Mouse (Mus musculus): ENCODE results near the gene Cdc42ep1. TPM values are rescaled to one million over a fixed set of nuclear protein-coding genes. Genes with fewer than 3 reads are reported as not detected.
A peak's percentile ranks its signal among the peaks of the same experiment; 100 is the strongest.

The Cdc42ep1 gene
- polyA plus RNA-seq, 1 experiment from 2014 or later = 109 TPM

DNA sequence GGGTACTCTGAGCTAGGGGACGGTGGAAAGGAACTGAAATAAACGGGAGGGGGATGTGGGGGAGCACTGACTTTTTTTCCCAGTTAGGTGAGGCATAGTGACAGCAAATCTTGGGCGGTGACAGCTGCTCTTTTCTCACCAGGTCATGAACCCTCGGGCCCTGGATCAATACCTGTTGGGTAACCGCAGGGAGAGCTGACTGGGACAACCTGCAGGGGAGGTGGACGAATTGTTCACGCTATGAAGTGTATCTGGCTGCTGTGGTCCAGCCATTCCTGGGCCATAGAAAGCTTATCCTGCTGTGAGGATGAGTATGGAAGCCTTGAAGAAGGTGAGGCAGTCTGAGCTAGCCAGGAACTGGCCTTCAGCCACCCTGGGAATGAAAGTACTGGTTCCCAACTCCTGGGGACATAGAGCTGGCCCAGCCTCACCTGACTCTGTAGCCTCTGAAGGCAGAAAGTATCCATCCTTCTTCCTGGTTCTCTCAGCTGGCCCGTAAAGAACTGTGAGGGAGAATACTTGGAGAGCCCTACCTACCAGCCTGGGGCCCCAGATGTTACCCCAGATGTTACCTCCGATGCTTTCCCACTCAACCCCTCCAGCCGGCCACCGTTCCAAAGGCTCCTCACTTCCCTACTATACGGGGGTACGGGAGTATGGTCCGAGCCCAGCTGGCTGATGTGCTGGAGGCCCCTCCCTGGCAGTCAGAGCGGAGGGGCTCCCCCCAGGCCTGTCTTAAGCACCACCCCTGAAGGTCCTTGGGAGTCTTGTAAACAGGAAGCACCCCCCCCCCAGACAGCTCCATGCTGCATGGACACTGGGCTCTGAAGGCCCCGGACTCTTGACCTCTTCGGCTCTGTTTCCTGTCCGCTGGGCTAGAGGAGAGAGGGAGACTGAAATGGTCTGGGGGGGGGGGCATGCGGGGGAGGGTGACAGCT lies 10.4 kb upstream of the Cdc42ep1 start:
- Histone ChIP-seq H3K9me3 (no peaks in the 10 kb centered on the region), H3K27me3 (no peaks in the 10 kb centered on the region), H3K9ac (0 out of 2 replicates have a peak overlapping the region, but pooled peaks have one; percentile 18), H3K27ac (peak overlapping the region; percentile 93), H3K36me3 (no peaks in the 10 kb centered on the region), H3K4me1 (peaks cover 73% of the 10 kb centered on the region), H3K4me3 (peak overlapping the region; percentile 21), H3K4me2 (peak overlapping the region; percentile 46)
- ATAC-seq (ENCODE audit: borderline replicate concordance, extremely low read depth, low FRiP score, low TSS enrichment) = peak; percentile 72
- 30% methylated on average over 19 of the region's 19 CpGs for WGBS

- Histone ChIP-seq H3K9ac (peak overlapping the region; percentile 30; the same call in 1 of the 2 replicates), H3K27ac (peak overlapping the region; percentile 93), H3K4me1 (peaks cover 73% of the 10 kb centered on the region), H3K4me3 (no peak overlapping the region), H3K27me3 (no peaks in the 10 kb centered on the region), H3K36me3 (no peaks in the 10 kb centered on the region), H3K9me3 (no peaks in the 10 kb centered on the region), H3K4me2 (peak overlapping the region; percentile 46)
- peak; percentile 75 for ATAC-seq (ENCODE audit: borderline replicate concordance, extremely low read depth, low FRiP score, low TSS enrichment)
- 19% methylated on average over 14 of the region's 14 CpGs for WGBS
Measured at GRCm38 (mm10) chr15:78832701-78833123, 9.7 kb upstream of the Cdc42ep1 start.

DNA sequence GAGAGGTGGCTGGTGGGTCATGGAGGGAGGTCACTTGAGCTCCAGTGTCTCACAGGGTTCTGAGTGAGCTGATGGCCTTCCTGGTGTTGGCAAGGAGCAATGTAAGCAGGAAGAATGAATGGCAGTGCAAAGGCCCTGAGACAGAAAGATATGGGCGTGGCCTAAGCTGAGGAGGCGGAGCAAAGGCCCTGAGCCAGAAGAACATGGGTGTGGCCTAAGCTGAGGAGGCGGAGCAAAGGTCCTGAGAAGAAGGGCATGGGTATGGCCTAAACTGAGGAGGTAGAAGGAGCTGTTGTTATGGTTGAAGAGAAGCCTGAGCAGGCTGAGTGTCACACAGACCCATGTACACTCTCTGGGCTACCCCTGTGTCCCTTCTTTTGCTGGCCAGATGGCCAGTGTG lies 8.8 kb upstream of the Cdc42ep1 start:
- Histone ChIP-seq H3K4me3 (no peak overlapping the region), H3K36me3 (no peaks in the 10 kb centered on the region), H3K9me3 (no peaks in the 10 kb centered on the region), H3K9ac (no peak overlapping the region), H3K4me2 (no peak overlapping the region), H3K4me1 (peaks cover 64% of the 10 kb centered on the region), H3K27ac (peak overlapping the region; percentile 93), H3K27me3 (no peaks in the 10 kb centered on the region)
- 79% methylated on average over 3 of the region's 3 CpGs for WGBS
- ATAC-seq (ENCODE audit: borderline replicate concordance, extremely low read depth, low FRiP score, low TSS enrichment) = no peak

GRCm38 (mm10) chr15:78834233-78835005 lies 8.0 kb upstream of the Cdc42ep1 start:
- WGBS = 13% methylated on average over 10 of the region's 10 CpGs
- Histone ChIP-seq H3K4me3 (no peak overlapping the region), H3K4me2 (peak overlapping the region; percentile 10), H3K4me1 (peaks cover 70% of the 10 kb centered on the region), H3K27me3 (no peaks in the 10 kb centered on the region), H3K9ac (no peak overlapping the region; the same call in 1 of the 2 replicates), H3K27ac (peak overlapping the region; percentile 93), H3K36me3 (no peaks in the 10 kb centered on the region), H3K9me3 (no peaks in the 10 kb centered on the region)
- ATAC-seq (ENCODE audit: borderline replicate concordance, extremely low read depth, low FRiP score, low TSS enrichment) = peak; percentile 37; the same call in 1 of the 2 replicates

DNA sequence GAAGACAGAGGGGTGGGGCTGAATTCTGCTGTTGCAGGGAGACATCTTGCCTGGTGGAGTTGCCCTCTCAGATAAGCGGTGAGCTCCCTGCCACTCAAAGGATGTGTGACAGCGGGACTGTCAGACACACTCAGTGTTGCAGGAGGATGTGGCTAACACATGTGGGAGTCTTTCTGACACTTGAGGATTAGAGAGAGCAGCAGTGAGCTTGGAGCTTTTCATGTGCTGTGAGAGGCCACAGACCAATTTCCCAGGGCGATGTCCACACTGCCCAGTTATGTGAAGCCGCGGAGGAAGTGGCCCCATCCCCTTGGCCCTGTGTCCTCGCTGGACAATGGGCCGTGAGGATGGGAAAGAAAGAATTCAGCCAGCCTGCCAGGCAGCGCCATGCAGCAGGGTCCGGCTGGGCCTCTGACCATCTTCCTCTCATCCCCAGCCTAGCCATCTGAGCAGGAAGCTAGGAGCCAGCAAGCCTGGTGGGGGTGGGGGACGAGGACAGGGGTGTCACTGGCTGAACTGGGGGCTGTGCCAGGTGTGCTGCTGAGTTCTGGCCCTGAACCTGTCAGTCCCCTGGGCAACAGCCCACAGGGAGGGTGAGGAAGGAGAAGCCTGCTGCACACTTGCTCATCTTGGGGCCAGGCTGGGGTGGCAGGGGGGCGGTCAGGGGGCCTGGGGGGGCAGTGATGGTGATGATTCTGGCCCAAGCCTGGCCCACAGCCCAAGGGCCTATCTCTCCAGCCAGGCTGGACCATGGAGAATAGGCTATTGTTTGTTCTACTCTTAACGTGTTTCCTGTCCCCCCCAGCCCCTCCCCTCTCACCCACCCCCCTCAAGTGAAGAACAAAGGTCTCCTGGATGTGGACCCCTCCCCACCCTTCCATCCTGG lies 7.0 kb upstream of the Cdc42ep1 start:
- H3K27ac ChIP-seq = peak overlapping the region; percentile 93
- no peak overlapping the region for H3K4me3 ChIP-seq
- ATAC-seq (ENCODE audit: borderline replicate concordance, extremely low read depth, low FRiP score, low TSS enrichment) = peak; percentile 2; the same call in 1 of the 2 replicates
- no peaks in the 10 kb centered on the region for H3K9me3 ChIP-seq
- 14% methylated on average over 11 of the region's 12 CpGs for WGBS
- H3K9ac ChIP-seq = peak overlapping the region; percentile 16; the same call in 1 of the 2 replicates
- no peaks in the 10 kb centered on the region for H3K27me3 ChIP-seq
- peaks cover 80% of the 10 kb centered on the region for H3K4me1 ChIP-seq
- peak overlapping the region; percentile 19; the same call in 1 of the 2 replicates for H3K4me2 ChIP-seq
- H3K36me3 ChIP-seq = no peaks in the 10 kb centered on the region

- no peaks in the 10 kb centered on the region for H3K9me3 ChIP-seq
- no peak overlapping the region for H3K4me3 ChIP-seq
- H3K4me2 ChIP-seq = peak overlapping the region; percentile 19; the same call in 1 of the 2 replicates
- peak; percentile 7; the same call in 1 of the 2 replicates for ATAC-seq (ENCODE audit: borderline replicate concordance, extremely low read depth, low FRiP score, low TSS enrichment)
- H3K27me3 ChIP-seq = no peaks in the 10 kb centered on the region
- no peaks in the 10 kb centered on the region for H3K36me3 ChIP-seq
- peaks cover 82% of the 10 kb centered on the region for H3K4me1 ChIP-seq
- H3K9ac ChIP-seq = peak overlapping the region; percentile 11; the same call in 1 of the 2 replicates
- 10% methylated on average over 8 of the region's 8 CpGs for WGBS
- H3K27ac ChIP-seq = peak overlapping the region; percentile 93
Measured at GRCm38 (mm10) chr15:78836086-78836621, 6.3 kb upstream of the Cdc42ep1 start.

DNA sequence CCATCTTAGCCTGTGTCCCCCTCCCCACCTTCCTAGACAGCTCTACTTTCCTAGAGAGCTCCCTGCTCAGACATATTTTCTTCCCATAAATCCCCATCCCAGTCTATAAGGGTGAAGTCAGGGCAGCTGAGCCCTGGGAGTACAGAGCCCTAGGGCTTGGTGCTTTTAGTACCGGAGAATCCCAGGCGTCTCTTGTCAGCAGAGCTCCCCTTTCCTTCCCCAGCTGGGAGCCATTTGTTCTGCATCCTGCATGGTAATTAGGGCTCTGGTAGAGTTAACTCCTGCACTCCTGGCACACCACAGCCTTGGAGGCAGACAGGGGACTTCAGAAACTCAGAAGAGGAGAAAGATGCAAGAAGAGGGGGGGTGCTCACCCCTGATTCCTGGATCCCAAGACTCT lies 2.7 kb upstream of the Cdc42ep1 start:
- H3K4me2 ChIP-seq = no peak overlapping the region
- peaks cover 71% of the 10 kb centered on the region for H3K4me1 ChIP-seq
- WGBS = 2% methylated on average over 2 of the region's 2 CpGs
- ATAC-seq (ENCODE audit: borderline replicate concordance, extremely low read depth, low FRiP score, low TSS enrichment) = no peak
- no peaks in the 10 kb centered on the region for H3K27me3 ChIP-seq
- H3K36me3 ChIP-seq = no peaks in the 10 kb centered on the region
- peak overlapping the region; percentile 98 for H3K27ac ChIP-seq
- no peak overlapping the region for H3K4me3 ChIP-seq
- H3K9ac ChIP-seq = no peak overlapping the region
- no peaks in the 10 kb centered on the region for H3K9me3 ChIP-seq

DNA sequence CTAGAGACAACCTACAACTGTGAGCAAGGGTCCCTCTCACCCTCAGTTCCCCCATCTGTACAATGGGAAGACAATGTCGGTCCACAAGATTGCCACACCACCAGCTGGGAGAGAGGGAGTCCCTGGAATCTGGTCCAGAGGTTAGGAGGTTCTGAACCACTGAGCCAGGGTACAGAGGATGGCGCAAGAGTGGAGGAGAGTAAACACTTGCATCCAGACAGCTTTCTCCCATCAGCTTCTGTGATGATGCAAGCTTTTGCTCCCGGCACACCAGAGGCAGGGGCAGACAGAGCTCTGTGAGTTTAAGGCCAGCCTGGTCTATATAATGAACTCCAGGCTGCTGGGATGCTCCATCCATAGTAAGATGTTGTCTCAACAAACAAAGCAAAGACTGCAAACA lies 2.2 kb upstream of the Cdc42ep1 start:
- H3K9ac ChIP-seq = no peak overlapping the region
- no peaks in the 10 kb centered on the region for H3K36me3 ChIP-seq
- peak; percentile 12; the same call in 1 of the 2 replicates for ATAC-seq (ENCODE audit: borderline replicate concordance, extremely low read depth, low FRiP score, low TSS enrichment)
- H3K4me1 ChIP-seq = peaks cover 71% of the 10 kb centered on the region
- H3K27ac ChIP-seq = peak overlapping the region; percentile 98
- no peaks in the 10 kb centered on the region for H3K27me3 ChIP-seq
- WGBS = 32% methylated on average over 3 of the region's 3 CpGs
- H3K4me3 ChIP-seq = no peak overlapping the region
- H3K9me3 ChIP-seq = no peaks in the 10 kb centered on the region
- no peak overlapping the region for H3K4me2 ChIP-seq

DNA sequence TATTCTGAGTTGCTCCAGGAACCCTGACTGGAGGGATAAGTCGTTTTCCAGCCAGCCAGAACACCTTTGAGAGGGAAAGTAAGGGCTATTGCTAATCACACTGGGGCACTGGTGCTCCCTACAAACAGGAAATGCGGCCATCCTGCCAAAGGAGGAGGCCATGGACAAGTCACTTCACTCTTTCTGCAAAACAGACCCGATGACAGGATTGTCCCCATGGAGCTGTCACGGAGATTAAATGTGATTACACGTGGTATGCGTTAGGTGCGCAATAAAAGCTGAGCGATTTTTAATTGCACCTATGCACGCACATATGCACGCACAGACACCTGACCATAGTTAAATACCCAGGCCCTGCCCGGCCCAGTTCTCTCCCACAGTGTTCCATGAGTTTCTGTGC lies 1.7 kb upstream of the Cdc42ep1 start:
- no peak for ATAC-seq (ENCODE audit: borderline replicate concordance, extremely low read depth, low FRiP score, low TSS enrichment)
- Histone ChIP-seq H3K27ac (peak overlapping the region; percentile 98), H3K27me3 (no peaks in the 10 kb centered on the region), H3K4me1 (peaks cover 71% of the 10 kb centered on the region), H3K4me2 (no peak overlapping the region), H3K4me3 (no peak overlapping the region), H3K9ac (no peak overlapping the region), H3K9me3 (no peaks in the 10 kb centered on the region), H3K36me3 (no peaks in the 10 kb centered on the region)
- WGBS = 60% methylated on average over 11 of the region's 11 CpGs

DNA sequence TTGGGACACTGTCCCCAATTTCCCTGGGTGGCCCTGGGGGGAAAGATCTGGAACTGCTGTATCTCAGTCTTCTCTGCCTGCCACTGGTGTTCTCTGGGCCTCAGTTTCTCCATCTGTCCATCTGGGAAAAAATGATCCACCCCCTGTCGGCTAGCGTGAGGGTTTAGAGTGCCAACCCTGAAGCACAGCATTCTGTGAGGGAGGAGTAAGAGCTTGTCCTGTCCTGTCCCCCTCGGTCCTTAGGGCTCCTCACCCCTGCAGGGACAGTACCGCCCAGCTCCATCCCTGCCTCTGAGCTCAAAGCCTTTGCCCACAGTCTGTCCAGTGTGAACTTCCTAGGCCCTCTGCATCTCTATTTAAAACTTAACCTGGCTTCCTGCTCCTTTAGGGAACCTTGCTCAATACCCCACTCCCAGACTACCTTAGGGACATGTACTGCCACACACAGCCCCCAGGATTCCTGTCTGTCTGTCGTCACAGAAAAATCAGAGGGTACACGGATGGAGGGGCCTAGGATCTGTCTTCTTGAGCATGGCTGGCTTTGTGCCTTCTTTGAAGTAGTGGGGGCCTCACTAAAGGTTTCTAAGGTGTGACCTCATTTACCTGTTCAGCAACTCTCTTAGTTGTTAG lies 1.1 kb upstream of the Cdc42ep1 start:
- Histone ChIP-seq H3K9ac (0 out of 2 replicates have a peak overlapping the region, but pooled peaks have one; percentile 96), H3K4me2 (0 out of 2 replicates have a peak overlapping the region, but pooled peaks have one; percentile 75), H3K27me3 (no peaks in the 10 kb centered on the region), H3K4me1 (peaks cover 71% of the 10 kb centered on the region), H3K36me3 (peaks cover 4% of the 10 kb centered on the region; the same call in 1 of the 2 replicates), H3K27ac (peak overlapping the region; percentile 98), H3K4me3 (no peak overlapping the region), H3K9me3 (no peaks in the 10 kb centered on the region)
- ATAC-seq (ENCODE audit: borderline replicate concordance, extremely low read depth, low FRiP score, low TSS enrichment) = no peak
- 59% methylated on average over 6 of the region's 6 CpGs for WGBS

Data from lung, embryonic 15.5 days (tissue).